Mouse (Mus musculus) erythroblast, embryonic 14.5 days (primary cell): ENCODE measurements around the gene Cuzd1. TPM values are rescaled to one million over a fixed set of nuclear protein-coding genes. Genes with fewer than 3 reads are reported as not detected.

Experiments
- H3K27me3 ChIP-seq: 2 replicates; pipeline ENCODE4 v1.6.1; 2012; ENCODE audit warnings: inconsistent platforms; ENCODE audit not compliant: control insufficient read depth
- H3K36me3 ChIP-seq: 2 replicates; pipeline ENCODE4 v1.6.1; 2012; ENCODE audit warnings: mild to moderate bottlenecking, inconsistent platforms; ENCODE audit not compliant: control insufficient read depth
- H3K4me1 ChIP-seq: 2 replicates; pipeline ENCODE4 v1.6.1; 2012; ENCODE audit warnings: inconsistent platforms; ENCODE audit not compliant: control insufficient read depth
- H3K4me3 ChIP-seq: replicated peaks from 2 replicates; pipeline ENCODE3; 2012; ENCODE audit warnings: moderate library complexity, mild to moderate bottlenecking, inconsistent platforms
- H3K9me3 ChIP-seq: 2 replicates; pipeline ENCODE4 v1.6.1; 2012; ENCODE audit warnings: low read length, inconsistent platforms, mixed read lengths; ENCODE audit not compliant: control insufficient read depth
- GATA1 ChIP-seq: IDR thresholded peaks from 2 replicates; pipeline ENCODE4 v1.6.1; 2012; ENCODE audit warnings: low read length, inconsistent platforms, mixed read lengths
- TAL1 ChIP-seq: IDR thresholded peaks from 3 replicates; pipeline ENCODE4 v1.6.1; 2012; ENCODE audit warnings: low read length, inconsistent platforms, mixed read lengths
- polyA plus RNA-seq: library from polyadenylated mRNA; stranded (reverse); fragments of >175 nt; gene quantifications from 2 replicates; pipeline ENCODE4 v1.2.3, GENCODE M21; 2012

Cuzd1 gene
- polyA plus RNA-seq, result not detected in 2 replicates

- Histone ChIP-seq H3K4me3 (no peak within 1 kb of the TSS), H3K4me1 (no peaks in the 10 kb centered on the region), H3K27me3 (no peaks in the 10 kb centered on the region), H3K36me3 (no peaks in the 10 kb centered on the region), H3K9me3 (no peaks in the 10 kb centered on the region)
- no peak for TF ChIP-seq TAL1
- TF ChIP-seq GATA1, result no peak
Measured at GRCm38 (mm10) chr7:131322192-131322591, at the start of gene Cuzd1. TSS of gene Cuzd1 (minus strand) at chr7:131322292.

GRCm38 (mm10) chr7:131371470-131371860, 49.4 kb upstream of the Cuzd1 start:
- peaks cover 12% of the 10 kb centered on the region for H3K27me3 ChIP-seq
- H3K36me3 ChIP-seq, result peaks cover 10% of the 10 kb centered on the region
- TF ChIP-seq TAL1 (no peak), GATA1 (no peak)
- peak overlapping the region; percentile 83 for H3K4me3 ChIP-seq
- no peaks in the 10 kb centered on the region for H3K9me3 ChIP-seq
- peaks cover 29% of the 10 kb centered on the region for H3K4me1 ChIP-seq

- Histone ChIP-seq H3K4me1 (peaks cover 29% of the 10 kb centered on the region), H3K4me3 (peak within 1 kb of the TSS; percentile 83), H3K27me3 (peaks cover 14% of the 10 kb centered on the region), H3K36me3 (peaks cover 10% of the 10 kb centered on the region), H3K9me3 (no peaks in the 10 kb centered on the region)
- TF ChIP-seq TAL1 (no peak), GATA1 (no peak)
Measured at GRCm38 (mm10) chr7:131370648-131371469, 48.8 kb upstream of the Cuzd1 start, which contains the start of gene Pstk. TSS of gene Pstk (plus strand) at chr7:131371141.

GRCm38 (mm10) chr7:131364131-131364530, 42.0 kb upstream of the Cuzd1 start:
- H3K9me3 ChIP-seq, result no peaks in the 10 kb centered on the region
- H3K4me3 ChIP-seq, result no peak overlapping the region
- H3K36me3 ChIP-seq, result peaks cover 17% of the 10 kb centered on the region
- peaks cover 32% of the 10 kb centered on the region for H3K4me1 ChIP-seq
- H3K27me3 ChIP-seq, result peaks cover 12% of the 10 kb centered on the region
- TF ChIP-seq GATA1, result no peak
- TF ChIP-seq TAL1, result no peak

GRCm38 (mm10) chr7:131362615-131363300, 40.7 kb upstream of the Cuzd1 start, which contains the start of gene 2310057M21Rik:
TSS of gene 2310057M21Rik (minus strand) at chr7:131362759.
- TF ChIP-seq TAL1 (no peak), GATA1 (no peak)
- Histone ChIP-seq H3K27me3 (peaks cover 12% of the 10 kb centered on the region), H3K36me3 (peaks cover 31% of the 10 kb centered on the region), H3K4me1 (peaks cover 32% of the 10 kb centered on the region), H3K9me3 (no peaks in the 10 kb centered on the region), H3K4me3 (peak within 1 kb of the TSS; percentile 88)

GRCm38 (mm10) chr7:131362269-131362614, 40.1 kb upstream of the Cuzd1 start:
- Histone ChIP-seq H3K36me3 (peaks cover 36% of the 10 kb centered on the region), H3K4me1 (peaks cover 32% of the 10 kb centered on the region), H3K27me3 (peaks cover 7% of the 10 kb centered on the region), H3K9me3 (no peaks in the 10 kb centered on the region), H3K4me3 (peak overlapping the region; percentile 88)
- TF ChIP-seq GATA1, result no peak
- no peak for TF ChIP-seq TAL1

- peaks cover 3% of the 10 kb centered on the region for H3K4me1 ChIP-seq
- no peaks in the 10 kb centered on the region for H3K27me3 ChIP-seq
- no peak for TF ChIP-seq TAL1
- TF ChIP-seq GATA1, result no peak
- H3K4me3 ChIP-seq, result no peak overlapping the region
- H3K9me3 ChIP-seq, result no peaks in the 10 kb centered on the region
- peaks cover 85% of the 10 kb centered on the region for H3K36me3 ChIP-seq
Measured at GRCm38 (mm10) chr7:131356105-131356504, 34.0 kb upstream of the Cuzd1 start.

GRCm38 (mm10) chr7:131345856-131346541, 23.9 kb upstream of the Cuzd1 start:
- H3K36me3 ChIP-seq, result peaks cover 85% of the 10 kb centered on the region
- TF ChIP-seq GATA1, result no peak
- no peak for TF ChIP-seq TAL1
- H3K4me1 ChIP-seq, result no peaks in the 10 kb centered on the region
- no peaks in the 10 kb centered on the region for H3K9me3 ChIP-seq
- no peaks in the 10 kb centered on the region for H3K27me3 ChIP-seq
- H3K4me3 ChIP-seq, result no peak overlapping the region

GRCm38 (mm10) chr7:131337502-131338068, 15.5 kb upstream of the Cuzd1 start:
- no peaks in the 10 kb centered on the region for H3K4me1 ChIP-seq
- H3K27me3 ChIP-seq, result no peaks in the 10 kb centered on the region
- TF ChIP-seq GATA1 (no peak), TAL1 (no peak)
- H3K36me3 ChIP-seq, result peaks cover 44% of the 10 kb centered on the region
- H3K9me3 ChIP-seq, result no peaks in the 10 kb centered on the region
- H3K4me3 ChIP-seq, result no peak overlapping the region
